Mouse (Mus musculus): ENCODE data around the gene Adcy3.

GRCm38 (mm10) chr12:4212908-4213307 is 80.0 kb downstream of the Adcy3 start:
- TF ChIP-seq EP300 (IDR thresholded peaks at IDR 0.05; ENCODE audit: low read length) (no peak), MAX (IDR thresholded peaks at IDR 0.05; ENCODE audit: low read length) (no peak), HCFC1 (IDR thresholded peaks at IDR 0.05; ENCODE audit: low read depth, low read length) (no peak), BHLHE40 (IDR thresholded peaks at IDR 0.05; ENCODE audit: low read depth, low read length) (no peak)

All from CH12.LX (cell line).